Mouse (Mus musculus): ENCODE data around the gene Endou. TPM values are rescaled to one million over a fixed set of nuclear protein-coding genes. Genes with fewer than 3 reads are reported as not detected.

The Endou gene
- polyA plus RNA-seq (2021; fragmentation: Nextera tagmentation) = 3.5 and 5.8 TPM in 2 replicates
- long read RNA-seq, experiment 1, transcript Endou-202 (10 exons, 1,467 nt) = major isoform, 9 of 14 reads
- long read RNA-seq, experiment 1, partial matches to known transcripts = 4 of 14 reads
- long read RNA-seq, experiment 1, other reads (novel, unspliced or antisense) = 1 of 14 reads
- long read RNA-seq, experiment 2, transcript Endou-202 (10 exons, 1,467 nt) = major isoform, 5 of 8 reads
- long read RNA-seq, experiment 2, partial matches to known transcripts = 1 of 8 reads
- long read RNA-seq, experiment 2, other reads (novel, unspliced or antisense) = 2 of 8 reads

GRCm38 (mm10) chr15:97731111-97731510, at the start of gene Endou:
Gene Endou (minus strand): TSS chr15:97731339.

DNA sequence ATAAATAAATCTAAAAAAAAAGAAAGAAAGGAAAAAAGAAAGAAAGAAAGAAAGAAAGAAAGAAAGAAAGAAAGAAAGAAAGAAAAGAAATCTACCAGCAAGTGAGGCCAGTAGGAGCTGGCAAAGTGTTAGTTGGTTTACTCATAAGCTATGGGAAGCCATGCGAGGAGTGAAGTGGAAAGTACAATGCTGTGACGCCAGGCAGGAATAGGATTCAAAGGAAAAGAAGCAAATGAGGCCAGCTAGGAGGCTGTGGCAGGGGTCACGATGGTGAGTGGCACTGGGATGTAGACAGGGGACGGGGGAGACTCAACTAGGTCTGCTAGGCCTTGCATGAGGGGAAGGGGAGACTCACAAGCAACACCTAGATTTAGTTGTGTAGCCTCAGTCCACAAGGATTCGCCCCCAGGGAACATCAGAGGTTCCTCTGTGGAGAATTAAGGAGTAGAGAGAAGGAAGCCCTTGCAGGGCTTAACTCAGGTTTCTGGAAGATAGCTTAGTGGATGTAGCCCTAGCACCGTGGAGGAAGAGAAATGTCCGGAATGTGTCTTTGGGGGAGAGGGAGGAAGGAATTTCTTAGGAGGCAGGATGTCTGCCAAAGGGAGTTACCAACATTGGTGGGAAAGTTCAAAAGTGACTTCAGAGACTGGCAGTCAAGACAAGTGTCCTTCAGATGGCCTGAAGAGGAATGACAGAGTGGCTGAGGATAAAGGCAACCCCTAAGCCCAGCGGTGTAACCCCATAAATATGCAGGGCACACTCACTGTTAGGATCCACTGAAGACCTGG, 47.4 kb upstream of the Endou start, which contains the start of gene Slc48a1:
TSS of gene Slc48a1 (plus strand) at position 210 of the 788 bp plus-strand sequence.

DNA sequence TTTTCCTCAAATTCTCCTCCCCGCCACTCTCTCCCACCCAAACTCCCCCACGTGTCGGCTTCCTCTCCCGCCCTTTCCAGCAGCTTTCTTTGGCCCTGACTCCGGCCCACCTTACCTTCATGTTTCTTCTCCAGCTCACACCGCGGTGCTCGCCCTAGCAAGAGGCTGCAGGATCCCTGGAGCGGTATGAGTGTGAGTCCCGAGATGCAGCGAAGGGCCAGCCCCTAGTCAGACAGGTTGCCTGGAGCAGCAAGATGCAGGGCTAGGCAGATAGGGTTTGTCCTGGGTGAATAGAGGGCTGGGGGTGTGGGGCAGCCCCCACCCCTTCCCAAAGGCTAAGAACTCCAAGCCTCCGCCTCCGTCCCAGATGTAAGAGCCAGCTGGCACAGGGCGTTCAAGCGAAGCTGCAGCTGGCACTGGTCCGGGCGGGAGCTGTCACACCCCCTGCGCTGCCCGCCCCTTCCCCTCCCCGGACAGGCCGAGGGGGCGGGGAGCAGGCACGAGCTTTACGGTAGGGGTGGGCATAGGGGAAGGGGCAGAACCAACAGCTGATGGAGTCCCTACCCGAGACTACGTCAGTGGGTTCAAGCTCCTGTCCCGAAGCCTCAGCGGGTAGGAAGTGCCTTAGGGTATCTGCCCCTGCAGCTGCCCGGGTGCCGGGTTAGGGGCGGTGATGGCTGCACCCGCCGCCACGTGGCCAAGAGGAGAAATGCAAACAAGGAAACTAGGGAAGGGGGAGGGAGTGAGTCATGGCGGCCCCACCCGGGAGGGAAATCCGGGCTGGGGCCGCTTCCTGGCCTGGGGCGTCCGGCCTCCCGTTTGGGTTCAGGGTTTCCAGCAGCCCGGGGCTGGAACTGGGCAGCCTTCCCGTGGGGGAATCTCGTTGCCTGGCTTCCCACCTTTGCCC, 36.4 kb upstream of the Endou start, which contains the start of gene Rapgef3:
TSS of gene Rapgef3 (minus strand) at position 693 of the 907 bp plus-strand sequence.

DNA sequence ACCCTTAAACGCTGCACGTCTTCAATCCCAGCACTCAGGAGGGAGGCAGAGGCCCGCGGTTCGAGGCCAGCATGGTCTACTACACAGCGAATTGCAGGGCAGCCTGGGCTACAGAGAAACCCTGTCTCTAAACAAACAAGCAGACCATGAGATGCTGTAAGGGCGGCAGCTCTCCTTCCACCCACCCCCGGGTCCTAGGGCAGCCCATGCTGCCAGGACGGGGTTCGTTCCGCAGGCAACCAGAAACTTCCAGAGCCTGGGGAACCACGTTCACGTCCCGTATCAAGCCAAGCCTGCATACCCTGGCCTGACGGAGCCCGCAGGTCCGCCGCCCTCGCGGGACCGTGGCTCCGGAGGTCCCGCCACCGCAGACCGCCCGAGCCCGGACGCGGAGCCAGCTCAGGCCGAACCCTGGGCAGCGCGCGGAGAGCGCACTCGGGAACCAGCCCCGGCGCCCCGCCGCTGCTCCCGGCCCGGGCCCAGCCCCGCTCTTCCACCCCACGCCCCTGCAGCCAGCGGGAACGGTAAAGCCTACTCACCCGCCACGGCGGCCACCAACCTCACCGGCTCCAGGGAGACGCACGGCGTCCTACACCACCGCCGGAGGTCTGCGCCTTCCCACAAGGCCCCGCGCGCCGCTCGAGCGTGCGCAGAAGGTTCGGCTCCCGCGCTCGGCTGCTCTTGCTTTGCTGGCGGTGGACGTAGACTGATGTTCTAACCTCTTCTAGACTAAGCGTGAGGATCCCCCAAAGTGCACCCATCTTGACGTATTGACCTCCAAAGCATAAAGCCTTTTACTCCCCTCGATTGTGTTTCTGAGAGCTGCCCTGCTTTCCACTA, 25.7 kb downstream of the Endou start, which contains the start of gene Rpap3:
TSS of gene Rpap3 (minus strand) at position 615 of the 840 bp plus-strand sequence.

Other genes with a start within 250 kb of the Endou start
- gene Rpap3, start 25.5 kb downstream of the Endou start, polyA plus RNA-seq (2021; fragmentation: Nextera tagmentation) = 25.8 and 31.2 TPM in 2 replicates
- 6.6 and 9.1 TPM in 2 replicates for gene Rapgef3, start 36.6 kb upstream of the Endou start, polyA plus RNA-seq (2021; fragmentation: Nextera tagmentation)
- gene Slc48a1, start 47.2 kb upstream of the Endou start, polyA plus RNA-seq (2021; fragmentation: Nextera tagmentation) = 278 and 297 TPM in 2 replicates
- 2.2 and 3.2 TPM in 2 replicates for gene Hdac7, start 113.2 kb upstream of the Endou start, polyA plus RNA-seq (2021; fragmentation: Nextera tagmentation)
- gene Vdr, start 179.3 kb upstream of the Endou start, polyA plus RNA-seq (2021; fragmentation: Nextera tagmentation) = 0.06 and 0.11 TPM in 2 replicates
- gene Tmem106c, start 232.9 kb upstream of the Endou start, polyA plus RNA-seq (2021; fragmentation: Nextera tagmentation) = 52.2 and 69.5 TPM in 2 replicates